Mouse (Mus musculus) C2C12 (cell line): ENCODE results near the gene Ddb1. TPM values are rescaled to one million over a fixed set of nuclear protein-coding genes. Genes with fewer than 3 reads are reported as not detected.
A peak's percentile ranks its signal among the peaks of the same experiment; 100 is the strongest.

Experiments
- H3K27me3 ChIP-seq: one replicate; pipeline ENCODE4 v1.6.1; 2011; ENCODE audit not compliant: control insufficient read depth, insufficient read depth, insufficient read length
- H3K36me3 ChIP-seq: one replicate; pipeline ENCODE4 v1.6.1; 2011; ENCODE audit not compliant: control insufficient read depth, insufficient read depth
- H3K4me3 ChIP-seq: one replicate; pipeline ENCODE4 v1.5.1; 2011; ENCODE audit warnings: mild to moderate bottlenecking, control low read depth; ENCODE audit not compliant: poor library complexity, insufficient read depth, severe bottlenecking
- H3K79me2 ChIP-seq: one replicate; pipeline ENCODE4 v1.6.1; 2011; ENCODE audit not compliant: control insufficient read depth, insufficient read depth
- H3K79me3 ChIP-seq: one replicate; pipeline ENCODE4 v1.6.1; 2011; ENCODE audit warnings: low read depth, control low read depth
- H3ac ChIP-seq: one replicate; pipeline ENCODE3; 2011; ENCODE audit warnings: low read depth; ENCODE audit not compliant: control insufficient read depth, insufficient read length
- CEBPB ChIP-seq: IDR thresholded peaks from one replicate; pipeline ENCODE4 v1.6.1; 2011; ENCODE audit warnings: low read depth, mild to moderate bottlenecking, control low read depth, moderate library complexity
- CTCF ChIP-seq: IDR thresholded peaks from one replicate; pipeline ENCODE4 v1.5.1; 2011; ENCODE audit not compliant: control insufficient read depth, insufficient read depth, insufficient read length
- FOSL1 ChIP-seq: IDR thresholded peaks from one replicate; pipeline ENCODE4 v1.8.0; 2011; ENCODE audit warnings: mild to moderate bottlenecking, low read length; ENCODE audit not compliant: poor library complexity, insufficient read depth, severe bottlenecking
- MAX ChIP-seq: IDR thresholded peaks from one replicate; pipeline ENCODE4 v1.6.1; 2011; ENCODE audit warnings: mild to moderate bottlenecking, control low read depth
- MYOD1 ChIP-seq: IDR thresholded peaks from one replicate; pipeline ENCODE4 v1.6.1; 2011; ENCODE audit warnings: low read depth; ENCODE audit not compliant: control insufficient read depth, insufficient read length
- MYOG ChIP-seq: IDR thresholded peaks from one replicate; pipeline ENCODE4 v1.6.1; 2011; ENCODE audit not compliant: control insufficient read depth, insufficient read length; ENCODE audit errors: extremely low read depth
- USF1 ChIP-seq: IDR thresholded peaks from one replicate; pipeline ENCODE4 v1.6.1; 2011; ENCODE audit warnings: low read depth, mild to moderate bottlenecking, control low read depth, moderate library complexity
- polyA plus RNA-seq: library from polyadenylated mRNA; unstranded; fragments of >200 nt; fragmentation: generic; extraction: Trizol; gene quantifications from one replicate; pipeline ENCODE4 v1.2.1, GENCODE M21; 2012; ENCODE audit warnings: missing spikeins

Gene Ddb1
- polyA plus RNA-seq, 1 experiment: 513 TPM

- H3K79me3 ChIP-seq: no peaks in the 10 kb centered on the region
- H3ac ChIP-seq: no peak overlapping the region
- H3K4me3 ChIP-seq: no peak overlapping the region
- no peaks in the 10 kb centered on the region for H3K27me3 ChIP-seq
- TF ChIP-seq CTCF: no peak
- TF ChIP-seq USF1: no peak
- TF ChIP-seq FOSL1: no peak
- no peak for TF ChIP-seq CEBPB
- no peak for TF ChIP-seq MYOD1
- TF ChIP-seq MAX: no peak
- TF ChIP-seq MYOG: no peak
- H3K36me3 ChIP-seq: no peaks in the 10 kb centered on the region
- no peaks in the 10 kb centered on the region for H3K79me2 ChIP-seq
Observed at GRCm38 (mm10) chr19:10661373-10661772, 56.2 kb downstream of the Ddb1 start.

- Histone ChIP-seq H3K27me3 (no peaks in the 10 kb centered on the region), H3K4me3 (no peak overlapping the region), H3K79me2 (no peaks in the 10 kb centered on the region), H3K79me3 (no peaks in the 10 kb centered on the region), H3ac (no peak overlapping the region), H3K36me3 (no peaks in the 10 kb centered on the region)
- TF ChIP-seq MYOD1 (no peak), CEBPB (no peak), MYOG (no peak), FOSL1 (no peak), USF1 (no peak), MAX (no peak)
Observed at GRCm38 (mm10) chr19:10661919-10662318, 56.8 kb downstream of the Ddb1 start.

DNA sequence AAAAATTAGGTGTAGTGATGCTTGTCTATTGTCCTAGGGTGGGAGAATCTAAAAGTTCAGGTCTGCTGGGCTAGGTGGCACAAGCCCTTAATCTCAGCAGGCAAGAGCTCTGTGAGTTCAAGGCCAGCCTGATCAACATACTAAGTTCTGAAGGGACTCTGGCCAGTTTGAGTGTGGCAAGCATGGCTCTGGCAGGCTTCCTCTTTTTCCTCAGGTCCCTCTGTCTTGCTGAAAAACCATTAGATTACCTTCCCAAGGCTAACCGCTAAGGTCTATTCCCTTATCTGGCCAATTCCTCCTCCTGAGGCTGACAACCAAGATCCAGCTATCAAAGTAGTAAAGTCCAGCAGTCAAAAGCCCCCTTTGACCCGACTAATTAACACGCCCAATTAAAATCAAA is 57.5 kb downstream of the Ddb1 start:
- H3ac ChIP-seq: no peak overlapping the region
- no peaks in the 10 kb centered on the region for H3K79me2 ChIP-seq
- no peaks in the 10 kb centered on the region for H3K79me3 ChIP-seq
- no peaks in the 10 kb centered on the region for H3K27me3 ChIP-seq
- H3K4me3 ChIP-seq: no peak overlapping the region
- TF ChIP-seq CEBPB (no peak), MAX (no peak), CTCF (no peak), FOSL1 (no peak), USF1 (no peak), MYOG (no peak), MYOD1 (no peak)
- no peaks in the 10 kb centered on the region for H3K36me3 ChIP-seq

DNA sequence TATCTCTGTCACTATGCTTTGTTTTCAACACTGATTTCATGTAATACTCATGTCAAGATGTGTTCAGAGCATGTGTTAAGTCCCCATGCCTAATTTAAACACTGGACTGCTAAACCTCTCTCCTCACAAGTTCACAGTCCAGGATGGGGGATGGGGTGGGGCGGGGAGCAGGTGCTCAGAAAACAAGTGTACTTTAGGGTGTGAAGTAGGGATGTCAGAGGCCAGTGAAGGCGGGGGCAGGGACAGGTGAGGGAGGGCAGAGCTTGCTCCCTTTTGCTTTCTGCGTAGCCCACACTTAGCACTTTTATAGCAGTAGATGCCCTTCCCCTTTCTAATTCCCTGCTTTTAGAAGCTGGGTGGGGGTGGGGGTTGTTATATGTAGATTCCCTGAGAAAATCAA is 60.0 kb downstream of the Ddb1 start:
- Histone ChIP-seq H3K27me3 (peaks cover 16% of the 10 kb centered on the region), H3K36me3 (no peaks in the 10 kb centered on the region), H3K79me2 (no peaks in the 10 kb centered on the region), H3K4me3 (no peak overlapping the region), H3ac (no peak overlapping the region), H3K79me3 (no peaks in the 10 kb centered on the region)
- no peak for TF ChIP-seq CEBPB
- TF ChIP-seq MYOD1: no peak
- no peak for TF ChIP-seq MAX
- TF ChIP-seq CTCF: no peak
- TF ChIP-seq FOSL1: no peak

DNA sequence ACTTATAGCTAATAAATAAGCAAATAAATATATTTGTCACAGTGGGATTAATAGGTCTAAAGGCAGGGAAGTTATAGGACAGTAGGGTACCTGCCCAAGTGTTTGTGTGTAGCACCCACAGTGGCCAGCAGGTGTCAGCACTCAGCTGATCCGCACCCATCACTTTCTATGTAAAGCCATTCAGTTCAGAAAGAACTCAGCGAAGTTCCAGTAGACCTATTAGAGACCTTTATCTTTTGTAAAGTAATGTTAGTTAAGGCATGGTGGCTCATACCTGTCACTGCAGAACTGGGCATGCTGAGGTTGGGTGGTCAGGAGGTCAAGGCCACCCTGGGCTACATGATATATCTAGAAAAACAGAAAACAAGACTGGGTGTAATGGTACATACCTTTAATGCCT is 60.4 kb downstream of the Ddb1 start:
- peaks cover 16% of the 10 kb centered on the region for H3K27me3 ChIP-seq
- no peak for TF ChIP-seq FOSL1
- TF ChIP-seq MYOG: no peak
- TF ChIP-seq MAX: no peak
- TF ChIP-seq MYOD1: no peak
- TF ChIP-seq USF1: no peak
- peak; percentile 62 for TF ChIP-seq CTCF
- TF ChIP-seq CEBPB: no peak
- H3K36me3 ChIP-seq: no peaks in the 10 kb centered on the region

DNA sequence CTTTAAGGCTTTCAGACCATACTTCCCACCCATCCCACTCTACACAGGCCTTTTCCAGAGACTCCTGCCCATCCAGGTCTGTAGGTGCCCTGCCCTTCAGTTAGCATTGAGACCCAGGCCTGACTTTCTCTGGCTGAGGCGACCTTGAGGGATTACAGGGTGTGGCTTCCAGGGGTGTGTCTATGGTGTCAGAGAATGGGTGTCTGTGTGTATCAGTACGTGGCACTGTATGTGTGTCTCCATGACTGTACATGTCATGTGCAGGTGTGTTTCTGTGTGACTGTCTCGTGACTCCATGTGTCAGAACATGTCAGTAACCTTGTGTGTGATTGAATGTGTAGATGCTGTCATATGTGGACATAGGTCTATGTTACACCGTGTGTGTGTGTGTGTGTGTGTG is 66.2 kb downstream of the Ddb1 start:
- no peak overlapping the region for H3ac ChIP-seq
- H3K4me3 ChIP-seq: no peak overlapping the region
- no peaks in the 10 kb centered on the region for H3K79me2 ChIP-seq
- no peak for TF ChIP-seq CEBPB
- no peak for TF ChIP-seq CTCF
- H3K27me3 ChIP-seq: peaks cover 16% of the 10 kb centered on the region
- no peaks in the 10 kb centered on the region for H3K79me3 ChIP-seq
- no peaks in the 10 kb centered on the region for H3K36me3 ChIP-seq

More for the DNA sequence above, 60.4 kb downstream of the Ddb1 start:
- H3K79me2 ChIP-seq: no peaks in the 10 kb centered on the region
- H3K4me3 ChIP-seq: no peak overlapping the region
- H3ac ChIP-seq: no peak overlapping the region
- no peaks in the 10 kb centered on the region for H3K79me3 ChIP-seq
